Mouse (Mus musculus): ENCODE measurements around the gene Ncbp2.

DNA sequence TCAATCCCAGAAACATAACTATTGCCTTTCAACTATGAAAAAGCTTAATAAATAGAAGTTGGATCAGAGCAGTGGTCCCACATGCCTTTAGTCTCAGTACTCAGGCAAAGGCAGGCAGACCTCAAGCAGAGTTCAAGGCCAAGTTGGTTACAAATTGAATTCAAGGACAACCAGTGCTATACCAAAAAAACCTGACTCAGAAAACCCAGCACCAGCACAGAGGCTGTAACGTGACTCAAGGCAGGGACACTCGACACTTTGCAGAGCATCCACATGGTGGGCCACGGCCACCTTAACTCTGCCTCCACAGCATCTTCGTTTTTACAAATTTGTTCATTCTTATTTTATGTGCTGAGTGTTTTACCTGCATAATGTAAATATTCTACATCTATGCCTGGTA is 26.9 kb downstream of the Ncbp2 start:
- TF ChIP-seq CTCF (IDR thresholded peaks at IDR 0.05; ENCODE audit: low read depth, low read length), result no peak
- TF ChIP-seq POLR2A (IDR thresholded peaks at IDR 0.05; ENCODE audit: extremely low read depth, insufficient read depth, low read length), result no peak

All from liver, adult 2 months (tissue).